Mouse (Mus musculus) CD8-positive naive resting alpha-beta T cell, adult 2 months (primary cell): ENCODE measurements around the gene Gm5591.
"Not testable (repeated sequence)": the region's sequence is repeated elsewhere in the genome, so short reads cannot be mapped to it uniquely, and the experiment has no call there.

Experiments
- DNase-seq, 2 experiments: peaks; one replicate each; pipeline ENCODE4 v3.0.0; 2022; ENCODE audit warnings: low read depth in 2 of 2, low spot score in 2 of 2

Gene Gm5591

GRCm38 (mm10) chr7:38528093-38528492 lies at the start of gene Gm5591:
Gene Gm5591, minus strand, starts transcription at chr7:38528193.
- not testable (repeated sequence) for DNase-seq

DNA sequence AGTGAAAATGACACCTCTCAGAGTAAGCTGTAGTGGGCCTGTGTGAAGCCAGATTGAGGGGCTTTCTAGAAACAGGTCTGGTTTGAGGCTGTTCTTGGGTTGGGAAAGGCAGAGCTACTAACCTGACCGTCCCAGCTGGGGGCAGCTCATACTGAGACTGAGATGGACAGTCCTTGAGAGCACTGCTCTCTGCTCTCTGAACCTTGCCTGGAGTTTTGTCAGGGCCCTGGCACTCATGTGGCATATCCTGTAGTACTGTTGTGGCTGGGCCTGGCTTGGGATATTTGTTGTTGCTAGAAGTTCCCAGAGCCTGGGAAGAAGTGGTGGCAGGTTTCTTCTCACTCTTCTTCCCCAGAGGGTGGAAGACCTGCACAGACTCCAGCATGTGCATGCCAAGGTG lies 39.5 kb downstream of the Gm5591 start:
- not testable (repeated sequence) for DNase-seq
